Mouse (Mus musculus) left cerebral cortex, adult 11 months (tissue): ENCODE data around the gene Nkd2.

Experiments
- DNase-seq: peaks from one replicate; pipeline ENCODE4 v3.0.0; 2022; ENCODE audit warnings: low spot score

The Nkd2 gene

DNA sequence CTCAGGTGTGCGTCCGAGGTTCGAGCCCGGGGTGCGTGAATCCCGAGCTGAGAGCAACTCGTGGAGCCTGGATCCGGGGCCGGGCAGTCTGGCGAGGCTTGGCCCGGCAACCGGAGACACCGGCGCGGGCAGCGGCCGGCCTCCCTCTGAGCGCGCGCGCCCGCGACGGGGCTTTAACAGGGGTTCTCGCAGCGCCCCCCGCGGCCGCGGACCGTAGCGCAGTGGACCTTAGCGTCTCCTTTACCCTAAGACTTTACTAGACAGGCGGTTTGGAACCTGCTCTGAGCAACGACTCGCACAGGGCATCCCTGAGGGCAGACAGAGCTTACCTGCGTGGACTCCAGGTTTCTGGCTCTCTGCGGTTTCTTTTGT lies at the start of gene Nkd2:
Gene Nkd2 (minus strand): TSS at position 167 of the 372 bp plus-strand sequence.
- DNase-seq = peak; percentile 13

DNA sequence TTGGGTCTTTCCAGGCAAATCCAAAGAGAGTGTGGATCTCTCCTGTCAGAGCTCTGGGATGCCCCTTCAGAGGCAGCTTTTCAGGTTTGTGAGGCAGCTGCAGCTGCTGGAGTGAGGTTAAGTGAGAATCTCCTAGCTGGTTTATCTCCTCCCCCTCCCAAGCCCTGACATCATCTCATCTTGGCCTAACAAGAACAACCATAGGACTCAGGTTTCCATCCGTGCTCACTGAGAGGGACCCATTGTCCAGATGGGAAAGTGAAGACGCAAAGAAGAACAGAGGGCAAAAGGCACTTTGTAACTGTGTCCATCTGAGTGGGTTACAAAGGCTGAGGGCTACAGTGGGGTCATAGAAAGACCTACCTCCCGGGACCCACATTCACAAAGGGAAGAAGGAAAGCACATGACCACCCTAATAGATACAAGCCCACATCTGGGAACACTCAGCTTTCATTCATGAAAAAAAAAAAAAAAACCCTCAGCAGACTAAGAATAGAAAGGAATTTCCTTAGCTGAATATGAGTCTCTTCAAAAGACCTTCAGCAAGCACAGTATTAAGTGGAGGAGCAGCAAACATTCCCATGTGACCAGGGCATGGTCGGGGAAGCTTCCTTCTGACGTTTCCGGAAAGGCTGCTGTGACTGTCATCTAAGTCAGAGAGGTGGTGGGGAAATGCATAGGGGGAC lies 45.2 kb upstream of the Nkd2 start:
- no peak for DNase-seq

DNA sequence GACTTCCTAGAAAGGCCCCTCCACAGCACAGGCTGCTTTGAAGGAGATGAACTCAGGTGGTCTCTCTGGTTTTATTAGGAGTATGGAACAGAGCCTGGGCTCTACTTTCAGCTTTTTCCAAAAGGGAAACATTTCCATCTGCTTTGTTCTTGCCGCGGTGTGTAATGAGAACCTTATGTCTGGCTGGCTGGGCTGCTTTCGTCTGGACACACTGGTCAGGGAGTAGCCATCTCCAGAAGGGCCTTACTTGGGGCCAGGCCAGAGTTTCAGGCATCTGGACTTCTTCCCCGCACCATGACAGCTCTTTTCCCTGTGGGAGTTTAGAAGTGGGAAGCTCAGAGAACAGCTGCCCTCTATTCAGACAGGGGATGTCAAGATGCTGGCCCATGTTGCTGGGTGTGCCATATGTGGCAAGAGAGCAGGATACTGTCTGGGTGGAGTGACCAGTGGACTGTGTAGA lies 40.0 kb upstream of the Nkd2 start:
- no peak for DNase-seq

DNA sequence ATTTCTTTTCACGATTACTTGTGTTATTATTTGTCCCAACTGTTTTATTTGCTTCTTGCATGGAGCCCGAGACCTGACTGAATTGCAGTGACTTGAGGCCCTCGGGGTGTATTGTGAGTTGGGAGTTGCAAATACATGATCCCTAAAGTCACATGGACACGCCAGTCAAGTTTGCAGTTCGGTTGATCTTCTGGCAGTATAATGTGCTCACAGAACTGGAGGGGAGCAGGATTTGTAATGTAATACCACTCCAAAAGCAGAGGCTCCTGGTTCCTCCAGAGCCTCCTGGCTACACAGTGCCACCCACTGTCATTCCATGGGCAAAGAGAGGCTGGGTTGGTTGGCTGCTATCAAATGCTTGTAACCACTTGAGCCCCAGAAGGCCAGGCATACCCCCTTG lies 39.2 kb upstream of the Nkd2 start:
- DNase-seq = no peak

DNA sequence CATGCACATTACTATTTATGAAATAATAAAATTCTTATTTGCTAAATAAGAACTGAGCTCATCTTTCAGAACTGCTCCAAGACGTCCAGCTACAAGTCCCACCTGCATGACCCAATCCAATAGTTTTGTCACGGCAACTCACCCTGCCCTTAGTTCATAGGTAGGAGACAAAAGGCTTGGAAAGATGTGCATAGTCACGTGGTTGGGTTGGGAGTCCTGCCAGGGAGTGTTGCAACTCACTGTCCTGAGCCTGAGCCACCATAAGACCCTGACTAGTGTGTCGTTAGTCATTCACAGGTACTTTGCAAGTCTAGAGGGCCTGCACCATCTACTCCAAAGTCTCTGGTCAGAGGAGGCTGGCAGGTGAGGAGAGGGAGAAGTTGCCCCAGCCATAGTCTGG lies 38.6 kb upstream of the Nkd2 start:
- DNase-seq = no peak

DNA sequence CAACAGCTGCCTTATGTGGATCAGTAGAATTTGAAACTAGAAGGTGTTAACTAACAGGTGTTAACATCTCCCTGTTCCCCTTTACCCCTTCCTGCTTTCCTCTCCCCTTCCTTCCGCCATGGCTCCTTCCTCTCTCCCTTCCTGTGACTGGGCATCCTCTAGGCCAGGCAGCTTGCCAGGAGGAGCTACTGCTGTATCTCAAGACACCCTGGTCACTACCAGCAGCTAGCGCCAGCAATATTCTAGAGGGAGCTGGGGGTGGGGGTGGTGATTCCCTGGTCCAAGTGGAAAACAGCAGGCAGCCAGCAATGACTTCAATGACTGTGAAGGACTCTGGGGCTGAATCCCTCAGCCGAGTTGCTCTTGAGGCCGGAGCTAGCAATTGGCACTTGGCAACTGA lies 38.2 kb upstream of the Nkd2 start:
- DNase-seq = no peak

DNA sequence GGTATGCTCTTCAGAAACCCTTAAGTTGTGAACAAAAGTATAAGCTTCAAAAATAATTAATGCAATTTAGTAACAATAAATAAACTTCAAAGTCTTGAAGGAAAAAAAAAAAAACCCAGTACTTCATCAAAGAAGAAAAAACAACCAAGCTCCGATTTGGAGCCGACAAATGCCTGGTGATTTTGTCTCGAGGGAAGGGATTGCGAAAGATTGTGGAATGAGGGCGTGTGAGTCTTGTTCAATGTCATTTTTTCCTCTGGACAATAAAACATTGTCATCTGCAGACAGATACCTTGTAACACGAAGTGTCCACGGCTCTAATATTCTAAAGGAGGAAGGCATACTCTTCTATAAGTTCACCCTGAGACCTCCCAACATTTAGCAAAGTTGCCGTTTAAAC lies 33.9 kb upstream of the Nkd2 start:
- no peak for DNase-seq

DNA sequence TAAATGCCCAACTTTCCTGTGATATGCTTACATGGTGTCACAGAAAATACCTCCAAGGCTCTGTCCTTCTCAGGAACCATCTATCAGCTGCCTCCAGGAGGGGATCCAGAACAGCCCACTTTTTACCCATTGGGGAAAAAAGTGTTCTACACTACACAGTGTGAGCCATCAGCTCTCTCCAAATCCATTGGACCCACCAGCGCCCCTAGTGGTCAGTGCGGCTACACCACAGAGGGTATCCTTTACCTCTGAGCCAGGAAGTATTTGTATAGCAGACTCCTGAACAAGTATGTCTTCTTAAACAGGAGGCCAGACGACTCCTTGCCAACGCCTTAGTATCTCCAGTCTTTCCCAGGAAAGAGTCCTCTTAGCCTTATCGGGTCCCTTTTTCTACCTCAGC lies 32.4 kb upstream of the Nkd2 start:
- no peak for DNase-seq

DNA sequence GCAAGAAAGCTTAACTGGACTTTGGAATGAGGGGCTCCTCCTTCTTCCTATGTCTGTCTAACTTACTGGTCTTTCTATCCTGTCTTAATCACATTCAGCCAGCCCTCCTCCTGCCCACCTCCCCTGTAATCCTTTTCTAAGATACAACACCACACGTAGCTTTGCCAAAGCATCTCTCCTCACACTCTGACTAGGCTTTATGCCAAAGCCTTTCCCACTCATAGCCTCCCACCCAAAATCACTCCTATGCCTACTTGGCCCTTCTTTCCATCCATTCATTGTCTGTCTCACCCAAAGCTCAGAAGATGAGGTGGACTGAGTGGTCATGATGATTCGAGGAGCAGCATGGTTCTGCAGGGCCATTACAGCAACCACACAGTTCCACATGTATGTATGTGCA lies 24.7 kb upstream of the Nkd2 start:
- no peak for DNase-seq

DNA sequence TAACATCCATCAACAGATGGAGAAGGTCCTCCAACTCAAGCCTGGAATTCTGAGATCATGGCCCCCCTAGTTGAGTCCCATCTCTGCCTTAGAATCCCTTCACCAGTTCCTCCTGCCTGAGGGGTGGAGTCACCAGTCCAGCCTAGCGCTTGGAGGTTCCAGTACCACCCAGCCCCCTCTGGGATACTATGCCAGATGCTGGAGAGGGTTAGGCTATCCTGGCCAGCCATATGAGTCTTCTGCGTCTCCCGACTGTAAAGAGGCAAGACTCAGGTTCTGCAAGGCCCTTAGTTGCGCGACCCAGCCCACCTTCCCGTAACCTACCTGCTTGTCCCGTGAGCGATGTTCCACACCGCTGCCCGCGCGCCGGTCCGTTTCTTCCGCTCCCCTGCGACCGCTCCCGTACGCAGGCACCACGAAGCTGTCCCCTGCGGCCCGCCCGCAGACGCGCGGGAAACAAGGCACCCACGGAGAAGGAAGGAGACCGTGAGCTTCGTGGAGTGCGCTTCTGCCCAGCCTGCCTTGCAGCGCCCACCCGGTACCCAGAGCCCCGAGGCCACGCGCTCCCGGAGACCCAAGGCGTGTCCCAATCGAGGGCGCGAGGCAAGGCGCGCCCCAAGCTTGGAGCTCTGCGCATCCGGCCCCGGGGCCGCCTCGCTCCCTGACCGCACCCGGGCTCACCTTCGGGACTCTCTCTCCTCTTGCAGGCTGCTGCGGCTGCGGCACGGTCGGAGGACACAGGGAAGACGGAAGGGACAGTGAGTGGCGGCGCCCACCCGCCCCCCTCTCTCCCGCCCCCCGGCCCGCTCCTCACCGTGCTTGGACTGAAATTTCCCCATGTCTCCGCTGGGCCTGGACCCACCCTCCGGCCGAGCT lies 604 bp downstream of the Nkd2 start:
- DNase-seq = no peak

DNA sequence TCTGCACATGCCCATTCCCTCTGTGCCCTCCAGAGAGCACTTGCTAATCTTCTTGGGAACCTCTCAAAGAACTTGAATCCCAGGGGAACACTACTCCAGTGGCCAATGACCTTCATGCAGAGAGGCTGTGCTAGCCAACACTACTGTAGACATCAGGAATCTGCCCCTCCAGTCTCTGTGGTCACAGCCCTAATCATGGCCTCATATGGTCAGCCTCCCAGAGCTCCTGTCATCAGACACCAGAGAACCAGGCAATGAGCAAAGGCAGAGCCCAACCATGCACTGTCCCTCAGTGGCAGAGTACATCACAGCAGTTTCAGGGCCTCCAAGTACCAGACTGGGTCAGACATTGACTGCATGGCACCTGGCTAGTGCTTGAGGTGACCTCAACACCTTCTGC lies 4.7 kb downstream of the Nkd2 start:
- DNase-seq = no peak

DNA sequence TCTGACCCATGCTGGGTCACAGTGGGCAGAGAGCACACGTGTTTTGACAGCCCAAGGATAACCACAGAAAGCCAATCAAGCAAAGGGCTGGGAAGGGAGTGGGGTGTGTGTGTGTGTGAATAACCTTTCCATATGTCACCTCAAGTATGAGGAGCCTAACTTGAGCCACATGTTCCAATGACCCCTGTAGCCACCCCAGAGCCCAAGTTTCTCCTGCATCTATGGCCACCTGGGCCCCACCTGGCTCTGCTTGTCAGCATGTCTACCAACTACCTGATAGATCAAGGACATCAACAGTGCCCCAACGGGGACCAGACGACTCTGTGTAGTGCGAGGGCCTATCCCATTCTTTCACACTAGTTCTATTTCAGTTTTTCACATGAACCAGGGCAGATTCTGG lies 7.7 kb downstream of the Nkd2 start:
- DNase-seq = no peak

DNA sequence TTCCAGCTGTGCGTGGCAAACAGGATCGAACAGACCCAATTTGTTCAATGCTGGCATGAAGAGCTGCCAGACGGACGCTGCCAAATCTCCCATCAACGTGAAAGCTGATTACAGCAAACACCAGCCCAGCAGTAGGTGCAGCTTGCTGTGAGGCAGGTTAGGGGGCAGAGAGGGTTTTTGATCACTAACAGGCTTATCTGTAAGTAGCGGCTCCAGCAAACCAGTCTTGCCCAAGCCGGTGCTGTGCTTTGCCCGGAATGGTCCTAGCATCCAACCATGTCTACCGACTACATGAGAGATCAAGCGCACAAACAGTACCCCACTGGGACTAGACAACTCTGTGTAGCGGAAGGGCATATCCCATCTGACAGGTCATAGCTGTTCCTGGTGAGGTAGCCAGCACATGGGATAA lies 8.3 kb downstream of the Nkd2 start:
- no peak for DNase-seq

DNA sequence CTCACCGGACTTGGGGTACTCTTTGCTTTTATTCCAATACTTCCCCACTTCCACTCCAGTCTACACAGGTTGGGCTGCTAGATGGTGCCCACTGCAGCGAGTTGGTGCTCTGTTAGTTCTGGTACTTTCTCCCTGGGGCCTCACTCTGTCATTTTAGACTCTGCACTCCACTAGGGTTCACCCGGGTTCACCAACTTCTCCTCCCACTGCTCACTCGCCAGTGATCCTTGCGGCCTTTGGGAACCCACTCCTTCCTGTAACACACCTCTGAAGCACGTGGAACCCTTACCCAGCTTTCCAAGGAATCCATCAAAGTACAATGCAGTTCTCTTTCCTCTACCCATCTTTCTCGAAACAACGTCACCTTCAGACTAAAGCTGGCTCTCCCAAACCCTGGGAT lies 9.7 kb downstream of the Nkd2 start:
- DNase-seq = no peak

DNA sequence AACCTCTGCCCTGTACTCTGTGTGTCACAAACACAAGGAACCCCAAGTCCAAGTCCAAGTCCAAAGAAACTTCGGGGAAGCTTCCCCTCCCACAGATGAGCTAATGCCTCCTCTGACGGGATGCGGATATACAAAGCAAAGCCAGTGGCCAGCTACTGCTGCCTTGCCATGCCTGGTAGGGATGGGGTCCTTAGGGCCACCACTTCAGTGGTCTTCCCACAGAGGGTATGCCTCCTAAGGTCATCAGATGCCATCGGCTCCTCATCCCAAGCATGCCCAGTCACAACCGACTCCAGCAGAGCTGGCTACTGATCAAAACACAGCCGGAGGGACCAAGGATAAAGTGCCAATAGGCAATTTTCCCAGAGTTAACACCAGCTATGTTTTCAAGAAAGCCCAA lies 10.9 kb downstream of the Nkd2 start:
- no peak for DNase-seq

DNA sequence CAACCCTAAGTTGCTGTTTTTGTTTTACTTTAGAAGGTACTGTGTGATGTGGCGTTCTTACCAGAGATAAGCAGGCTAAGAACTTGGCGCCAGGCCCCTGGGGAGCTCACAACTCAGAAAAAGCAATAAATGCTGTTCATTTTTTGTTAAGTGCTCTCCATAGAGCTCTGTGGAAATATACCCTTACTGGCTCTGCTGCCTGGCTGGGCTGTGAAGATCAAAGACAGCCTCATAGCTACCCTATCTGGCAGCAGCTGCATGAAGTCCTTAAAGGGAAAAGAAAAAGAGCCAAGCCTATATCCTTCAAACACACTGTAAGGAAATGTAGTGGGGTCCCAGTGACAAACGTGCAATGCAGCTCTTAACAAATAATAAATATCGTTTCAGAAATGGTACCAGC lies 11.6 kb downstream of the Nkd2 start:
- DNase-seq = no peak

DNA sequence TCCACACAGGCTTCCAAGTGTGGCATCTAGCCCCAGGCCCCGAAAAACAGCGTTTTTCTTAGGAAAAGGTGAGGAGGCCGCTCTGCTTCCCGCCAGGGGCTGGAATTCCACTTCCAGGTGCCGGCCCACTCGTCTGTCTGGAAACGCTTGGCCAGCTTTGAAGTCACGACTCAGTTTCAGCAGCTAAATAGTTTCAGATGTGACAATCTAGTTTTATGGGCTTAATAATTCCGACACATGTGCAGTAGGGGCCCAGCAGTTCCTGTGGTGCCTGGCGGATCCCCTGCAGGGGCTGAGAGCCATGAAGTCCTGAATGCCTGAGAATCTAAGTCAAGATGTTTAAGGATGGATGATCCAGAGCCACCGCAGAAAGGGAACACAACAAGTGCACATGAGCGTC lies 13.6 kb downstream of the Nkd2 start:
- no peak for DNase-seq

DNA sequence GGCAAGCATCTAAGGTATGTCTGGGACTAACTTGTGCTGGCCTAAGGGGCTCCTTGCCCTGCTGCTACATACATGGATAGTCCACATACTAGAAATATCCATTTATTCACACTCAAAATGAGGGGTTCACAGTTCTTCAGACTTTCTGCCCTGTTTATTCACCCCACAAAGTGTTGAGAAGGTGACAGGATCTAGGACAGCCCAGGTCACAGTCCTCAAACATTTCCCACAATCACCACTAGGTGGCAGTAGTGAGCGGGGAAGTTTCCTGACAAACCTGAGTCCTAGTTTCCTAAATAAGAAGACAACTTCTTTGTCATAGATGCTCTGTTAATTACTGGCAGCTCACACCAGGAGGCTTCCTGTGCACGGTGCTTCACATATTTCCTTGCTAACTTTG lies 15.9 kb downstream of the Nkd2 start:
- DNase-seq = no peak

DNA sequence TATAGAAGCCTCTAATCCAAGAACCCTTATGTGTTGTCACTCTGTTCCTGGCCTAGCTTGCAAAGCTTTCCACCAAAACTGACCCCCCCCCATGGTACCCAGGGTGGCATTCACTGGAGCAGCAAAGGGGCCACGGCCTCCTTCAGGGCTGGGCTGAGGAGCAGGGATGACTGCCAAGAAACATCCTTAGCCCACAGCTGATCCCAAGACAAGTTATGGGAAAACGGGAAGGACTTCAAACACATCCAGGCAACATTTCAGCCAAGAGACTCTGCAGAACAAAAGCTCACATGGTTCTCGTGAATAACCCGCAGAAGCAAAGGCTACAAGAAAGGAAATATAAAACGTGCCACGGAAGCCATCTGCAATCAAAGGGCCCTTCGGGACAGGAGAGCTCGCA lies 20.2 kb downstream of the Nkd2 start:
- DNase-seq = no peak

DNA sequence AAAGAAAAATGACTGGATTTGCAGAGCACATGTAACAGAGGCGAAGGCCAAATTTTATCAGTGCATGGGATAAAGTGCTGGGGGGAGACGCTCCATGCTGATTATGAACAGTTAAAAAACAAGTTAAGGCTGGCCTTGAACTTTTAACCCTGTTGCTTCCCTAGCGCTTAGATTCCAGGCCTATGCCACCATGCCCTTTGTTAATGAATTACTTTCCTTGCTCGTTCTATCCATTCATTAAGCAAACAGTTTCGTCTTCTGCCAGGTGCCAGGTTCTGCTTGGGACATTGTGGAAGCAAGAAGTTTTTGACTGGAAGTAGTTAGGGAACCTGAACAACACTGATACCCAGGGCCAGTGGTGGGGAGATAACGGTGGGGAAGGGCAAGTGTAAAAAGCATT lies 23.7 kb downstream of the Nkd2 start:
- DNase-seq = no peak

DNA sequence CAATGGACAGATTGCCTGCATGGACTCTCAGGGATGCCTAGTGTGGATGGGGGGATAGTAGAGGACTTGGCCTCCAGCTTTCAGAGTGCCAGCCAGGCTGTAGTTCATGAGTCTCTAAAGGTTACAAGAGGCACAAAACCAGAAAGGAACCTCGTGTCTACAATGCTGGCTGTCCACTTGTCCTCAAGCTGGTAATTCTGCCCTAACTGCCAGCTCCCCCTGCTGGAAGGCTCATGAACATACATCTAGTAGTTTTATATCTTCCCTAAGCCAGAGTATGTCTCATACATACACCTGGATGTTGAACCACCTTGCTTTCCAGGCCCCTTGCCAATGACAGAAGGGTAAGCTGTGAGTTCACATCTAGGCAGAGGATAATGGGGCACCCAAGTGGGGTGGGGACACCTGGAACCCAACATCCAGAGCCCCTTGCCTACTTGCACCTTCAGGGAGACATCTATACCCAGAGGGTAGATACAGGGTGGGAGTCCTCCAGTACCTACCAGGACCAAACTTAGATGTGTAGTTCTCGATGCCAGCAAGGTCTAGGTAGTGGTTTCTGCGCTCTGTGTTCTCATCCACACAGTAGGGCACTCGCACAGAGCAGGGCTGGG lies 25.1 kb downstream of the Nkd2 start:
- DNase-seq = no peak

DNA sequence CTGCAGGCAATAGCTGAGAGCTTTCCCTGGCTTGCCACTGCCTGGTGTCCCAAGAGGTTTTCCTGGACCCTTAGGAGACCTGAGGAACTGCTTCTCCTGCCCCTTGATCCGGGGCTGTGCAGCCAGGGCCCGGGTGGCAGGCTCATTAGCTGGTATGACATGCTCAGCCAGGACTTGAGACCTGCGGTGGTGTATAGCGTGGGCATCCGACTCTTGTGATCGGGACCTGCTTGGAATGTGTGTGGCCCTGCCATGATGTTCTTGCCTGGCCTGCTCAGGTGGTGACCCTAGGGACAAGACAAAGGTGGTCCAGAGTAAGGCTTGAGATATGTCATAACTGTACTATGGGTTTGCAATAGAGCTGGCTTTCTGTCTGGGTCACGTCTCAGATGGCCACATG lies 26.2 kb downstream of the Nkd2 start:
- no peak for DNase-seq

DNA sequence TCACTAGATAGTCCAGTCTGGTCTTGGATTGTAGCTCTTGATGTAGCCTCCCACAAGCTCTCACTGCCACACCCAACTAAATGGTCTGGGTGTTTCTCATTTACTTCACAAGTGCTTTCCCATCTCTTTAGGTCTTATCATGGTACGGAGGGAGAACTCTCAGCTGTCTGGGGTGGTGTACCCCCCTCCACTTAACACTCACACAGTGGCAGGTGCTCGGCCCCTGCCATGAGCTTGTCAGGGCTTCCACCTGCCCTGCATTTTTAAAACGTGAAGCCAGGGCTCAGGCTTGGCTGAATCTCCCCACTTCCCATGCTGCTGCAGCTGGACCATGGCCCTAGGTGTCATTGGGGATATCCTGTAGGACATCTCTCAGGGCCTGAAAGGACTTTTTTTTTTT lies 28.5 kb downstream of the Nkd2 start:
- DNase-seq = no peak
